Mouse (Mus musculus) splenic B cell, adult 2 months (primary cell): Measurements from ENCODE around the gene Naip5.
"Not testable (repeated sequence)": the region's sequence is repeated elsewhere in the genome, so short reads cannot be mapped to it uniquely, and the experiment has no call there.

Experiments used
- DNase-seq: peaks from one replicate; pipeline ENCODE4 v3.0.0-alpha.2; 2011; ENCODE audit warnings: low read depth, low spot score
- H3K27me3 ChIP-seq: 2 replicates; pipeline ENCODE4 v1.6.1; 2012; ENCODE audit warnings: mild to moderate bottlenecking, low read length, moderate library complexity, mixed read lengths; ENCODE audit not compliant: control insufficient read depth, poor library complexity, insufficient read depth, severe bottlenecking
- H3K36me3 ChIP-seq: 2 replicates; pipeline ENCODE4 v1.6.1; 2012; ENCODE audit warnings: mild to moderate bottlenecking, low read length, moderate library complexity, mixed read lengths; ENCODE audit not compliant: control insufficient read depth, poor library complexity, insufficient read depth, severe bottlenecking

Naip5 gene

GRCm38 (mm10) chr13:100174360-100174759 is 71.8 kb downstream of the Naip5 start:
- H3K27me3 ChIP-seq, DNase-seq, H3K36me3 ChIP-seq: not testable (repeated sequence)

DNA sequence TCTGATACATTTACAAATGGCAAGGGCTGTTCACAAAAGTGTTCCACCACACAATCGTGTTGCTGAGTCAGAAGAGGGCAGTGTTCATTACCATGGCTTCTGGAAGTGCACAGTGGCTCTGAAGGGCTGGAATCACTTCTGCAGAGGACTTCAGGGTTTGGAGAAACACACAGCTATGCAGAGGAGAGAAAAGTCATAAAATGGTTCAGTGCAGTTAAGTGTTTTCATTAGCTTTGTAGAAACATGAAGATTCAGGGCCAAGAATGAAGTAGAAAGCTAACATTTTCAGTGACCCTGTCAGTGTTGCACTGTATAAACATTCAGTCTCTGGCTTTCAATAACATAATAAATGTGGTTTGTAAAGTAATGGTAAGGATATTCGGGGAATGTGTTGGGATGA is 79.7 kb downstream of the Naip5 start:
- not testable (repeated sequence) for DNase-seq, H3K36me3 ChIP-seq, H3K27me3 ChIP-seq

DNA sequence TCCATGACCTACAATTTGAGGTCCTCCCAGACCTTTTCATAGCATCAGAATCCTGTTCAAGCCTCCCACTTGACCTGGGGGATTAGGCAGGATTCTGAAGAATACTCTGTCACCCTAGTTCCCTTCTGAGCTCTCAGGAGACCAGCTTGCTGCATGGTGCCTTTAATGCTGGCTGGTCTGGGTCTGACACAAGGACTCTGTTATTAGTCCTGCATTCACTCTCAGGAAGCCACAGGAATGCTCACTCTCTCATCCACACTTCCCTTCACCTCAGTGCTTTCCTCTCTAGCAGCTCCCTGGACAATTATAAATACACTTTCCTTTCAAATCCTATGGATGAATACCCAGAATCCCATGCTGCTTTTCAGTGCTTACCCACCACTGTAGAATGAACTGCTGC is 83.7 kb downstream of the Naip5 start:
- not testable (repeated sequence) for H3K27me3 ChIP-seq, H3K36me3 ChIP-seq, DNase-seq
